Mouse (Mus musculus): ENCODE data around the gene Arntl2. TPM values are rescaled to one million over a fixed set of nuclear protein-coding genes. Genes with fewer than 3 reads are reported as not detected.

The Arntl2 gene
- total RNA-seq, 1 experiment from 2014 or later: 0.93 TPM

GRCm38 (mm10) chr6:146775864-146776263, 20.0 kb upstream of the Arntl2 start:
- ATAC-seq (ENCODE audit: extremely low read depth, insufficient number of reproducible peaks, low FRiP score, poor library complexity, severe bottlenecking): peak; percentile 45; the same call in 1 of the 2 replicates

- ATAC-seq (ENCODE audit: extremely low read depth, insufficient number of reproducible peaks, low FRiP score, poor library complexity, severe bottlenecking): peak; percentile 99
Measured at GRCm38 (mm10) chr6:146776610-146777389, 19.1 kb upstream of the Arntl2 start.

- no peak for ATAC-seq (ENCODE audit: extremely low read depth, insufficient number of reproducible peaks, low FRiP score, poor library complexity, severe bottlenecking)
Measured at GRCm38 (mm10) chr6:146778055-146778454, 17.8 kb upstream of the Arntl2 start.

GRCm38 (mm10) chr6:146781566-146781965, 14.3 kb upstream of the Arntl2 start:
- no peak for ATAC-seq (ENCODE audit: extremely low read depth, insufficient number of reproducible peaks, low FRiP score, poor library complexity, severe bottlenecking)

- ATAC-seq (ENCODE audit: extremely low read depth, insufficient number of reproducible peaks, low FRiP score, poor library complexity, severe bottlenecking): no peak
Measured at GRCm38 (mm10) chr6:146793527-146793926, 2.3 kb upstream of the Arntl2 start.

- ATAC-seq (ENCODE audit: extremely low read depth, insufficient number of reproducible peaks, low FRiP score, poor library complexity, severe bottlenecking): no peak
Measured at GRCm38 (mm10) chr6:146795166-146795923, 510 bp upstream of the Arntl2 start.

- no peak for ATAC-seq (ENCODE audit: extremely low read depth, insufficient number of reproducible peaks, low FRiP score, poor library complexity, severe bottlenecking)
Measured at GRCm38 (mm10) chr6:146797446-146797845, 1.6 kb downstream of the Arntl2 start.

- ATAC-seq (ENCODE audit: extremely low read depth, insufficient number of reproducible peaks, low FRiP score, poor library complexity, severe bottlenecking): no peak
Measured at GRCm38 (mm10) chr6:146809991-146810390, 14.1 kb downstream of the Arntl2 start.

GRCm38 (mm10) chr6:146813007-146813406, 17.2 kb downstream of the Arntl2 start:
- ATAC-seq (ENCODE audit: extremely low read depth, insufficient number of reproducible peaks, low FRiP score, poor library complexity, severe bottlenecking): no peak

GRCm38 (mm10) chr6:146820177-146820965, 24.5 kb downstream of the Arntl2 start:
- no peak for ATAC-seq (ENCODE audit: extremely low read depth, insufficient number of reproducible peaks, low FRiP score, poor library complexity, severe bottlenecking)

- no peak for ATAC-seq (ENCODE audit: extremely low read depth, insufficient number of reproducible peaks, low FRiP score, poor library complexity, severe bottlenecking)
Measured at GRCm38 (mm10) chr6:146821958-146822357, 26.1 kb downstream of the Arntl2 start.

GRCm38 (mm10) chr6:146824727-146825486, 29.1 kb downstream of the Arntl2 start:
- ATAC-seq (ENCODE audit: extremely low read depth, insufficient number of reproducible peaks, low FRiP score, poor library complexity, severe bottlenecking): peak; percentile 64; the same call in 1 of the 2 replicates

GRCm38 (mm10) chr6:146825487-146825773, 29.6 kb downstream of the Arntl2 start:
- no peak for ATAC-seq (ENCODE audit: extremely low read depth, insufficient number of reproducible peaks, low FRiP score, poor library complexity, severe bottlenecking)

GRCm38 (mm10) chr6:146831320-146831719, 35.5 kb downstream of the Arntl2 start:
- no peak for ATAC-seq (ENCODE audit: extremely low read depth, insufficient number of reproducible peaks, low FRiP score, poor library complexity, severe bottlenecking)

- ATAC-seq (ENCODE audit: extremely low read depth, insufficient number of reproducible peaks, low FRiP score, poor library complexity, severe bottlenecking): peak; percentile 67; the same call in 1 of the 2 replicates
Measured at GRCm38 (mm10) chr6:146833485-146834314, 37.8 kb downstream of the Arntl2 start.

GRCm38 (mm10) chr6:146834342-146834741, 38.5 kb downstream of the Arntl2 start:
- no peak for ATAC-seq (ENCODE audit: extremely low read depth, insufficient number of reproducible peaks, low FRiP score, poor library complexity, severe bottlenecking)

- ATAC-seq (ENCODE audit: extremely low read depth, insufficient number of reproducible peaks, low FRiP score, poor library complexity, severe bottlenecking): no peak
Measured at GRCm38 (mm10) chr6:146835784-146836183, 39.9 kb downstream of the Arntl2 start.

- no peak for ATAC-seq (ENCODE audit: extremely low read depth, insufficient number of reproducible peaks, low FRiP score, poor library complexity, severe bottlenecking)
Measured at GRCm38 (mm10) chr6:146837316-146837715, 41.5 kb downstream of the Arntl2 start.
